Mouse (Mus musculus) heart, postnatal 0 days (tissue): Measurements from ENCODE around the gene Shbg. TPM values are rescaled to one million over a fixed set of nuclear protein-coding genes. Genes with fewer than 3 reads are reported as not detected.

ENCODE experiments used
- ATAC-seq: fragments of 200-750 bp; cut with Nextera tagmentation; 2 replicates; pipeline ENCODE4 v1.8.0; 2017; ENCODE audit warnings: low read depth, moderate number of reproducible peaks, moderate library complexity; ENCODE audit not compliant: insufficient read depth
- DNase-seq: peaks from one replicate; pipeline ENCODE4 v3.0.0-alpha.2; 2016; ENCODE audit warnings: low spot score
- H3K27ac ChIP-seq: fragments of 300-500 bp; sonication (generic); 2 replicates; pipeline ENCODE4 v1.5.1; 2014; ENCODE audit warnings: low read depth, mild to moderate bottlenecking
- H3K27me3 ChIP-seq: fragments of 300-500 bp; sonication (generic); 2 replicates; pipeline ENCODE4 v1.6.1; 2014; ENCODE audit warnings: low read length, mixed read lengths; ENCODE audit not compliant: control insufficient read depth, insufficient read depth
- H3K36me3 ChIP-seq: fragments of 300-500 bp; sonication (generic); replicated peaks from 2 replicates; pipeline ENCODE4 v1.6.1; 2014; ENCODE audit warnings: low read length, mixed read lengths; ENCODE audit not compliant: control insufficient read depth, insufficient read depth
- H3K4me1 ChIP-seq: fragments of 300-500 bp; sonication (generic); 2 replicates; pipeline ENCODE4 v1.6.1; 2014; ENCODE audit warnings: antibody characterized with exemption; ENCODE audit not compliant: control insufficient read depth, insufficient read depth
- H3K4me2 ChIP-seq: fragments of 300-500 bp; sonication (generic); 2 replicates; pipeline ENCODE4 v1.6.1; 2014; ENCODE audit warnings: low read depth, mild to moderate bottlenecking, low read length, moderate library complexity
- H3K4me3 ChIP-seq: fragments of 300-500 bp; sonication (generic); 2 replicates; pipeline ENCODE4 v1.5.1; 2014; ENCODE audit warnings: low read depth, low read length
- H3K9ac ChIP-seq: fragments of 300-500 bp; sonication (generic); replicated peaks from 2 replicates; pipeline ENCODE4 v1.6.1; 2014; ENCODE audit warnings: low read depth, low read length, mixed read lengths
- H3K9me3 ChIP-seq: fragments of 300-500 bp; sonication (generic); replicated peaks from 2 replicates; pipeline ENCODE4 v1.6.1; 2016; ENCODE audit warnings: low read length; ENCODE audit not compliant: control insufficient read depth
- CTCF ChIP-seq: IDR thresholded peaks from 2 replicates; pipeline ENCODE4 v1.5.1; 2016; ENCODE audit warnings: antibody characterized with exemption, control low read depth, low read depth
- EP300 ChIP-seq: IDR thresholded peaks from 2 replicates; pipeline ENCODE4 v1.6.1; 2016; ENCODE audit warnings: antibody characterized with exemption, low read depth
- WGBS: fragments of 180-500 bp; shearing (Covaris S2); extraction: QIAGEN DNeasy Blood & Tissue Kit; methylation state at CpG from one replicate; pipeline ENCODE4 v1.1.7; 2014; 5-methylcytosine and 5-hydroxymethylcytosine counted together
- polyA plus RNA-seq: library from polyadenylated mRNA; unstranded; fragments of >200 nt; fragmentation: Nextera tagmentation; extraction: Ambion mirVana; gene quantifications from 2 replicates; pipeline ENCODE4 v1.2.1, GENCODE M21; 2015
- total RNA-seq: library from RNA; depleted of rRNA; stranded (reverse); fragments of >200 nt; gene quantifications from 2 replicates; pipeline ENCODE4 v1.2.3, GENCODE M21; 2014; ENCODE audit warnings: low replicate concordance

Gene Shbg
- total and polyA plus RNA-seq, 2 experiments from 2014 or later: not detected

GRCm38 (mm10) chr11:69645860-69646259 lies 28.2 kb upstream of the Shbg start:
- DNase-seq: no peak

GRCm38 (mm10) chr11:69635471-69635870 lies 17.8 kb upstream of the Shbg start:
- no peaks in the 10 kb centered on the region for H3K27me3 ChIP-seq
- WGBS: 84% methylated on average over 3 of the region's 3 CpGs
- H3K4me3 ChIP-seq: no peak overlapping the region
- H3K4me2 ChIP-seq: no peak overlapping the region
- no peaks in the 10 kb centered on the region for H3K9me3 ChIP-seq
- H3K36me3 ChIP-seq: peaks cover 15% of the 10 kb centered on the region
- ATAC-seq (no peak), DNase-seq (no peak)
- TF ChIP-seq EP300 (no peak), CTCF (no peak)
- H3K9ac ChIP-seq: no peak overlapping the region
- no peak overlapping the region for H3K27ac ChIP-seq
- H3K4me1 ChIP-seq: peaks cover 19% of the 10 kb centered on the region

More at GRCm38 (mm10) chr11:69645860-69646259, 28.2 kb upstream of the Shbg start:
- no peak for ATAC-seq
- Histone ChIP-seq H3K36me3 (peaks cover 88% of the 10 kb centered on the region), H3K4me1 (no peaks in the 10 kb centered on the region), H3K4me2 (no peak overlapping the region), H3K4me3 (no peak overlapping the region), H3K9me3 (no peaks in the 10 kb centered on the region), H3K9ac (no peak overlapping the region), H3K27me3 (no peaks in the 10 kb centered on the region), H3K27ac (no peak overlapping the region)
- no peak for TF ChIP-seq CTCF
- TF ChIP-seq EP300: no peak
- WGBS: 71% methylated on average over 5 of the region's 5 CpGs

GRCm38 (mm10) chr11:69633128-69633866 lies 15.6 kb upstream of the Shbg start:
- peak overlapping the region; percentile 85 for H3K4me2 ChIP-seq
- WGBS: 0% methylated on average over 34 of the region's 50 CpGs
- H3K4me1 ChIP-seq: peaks cover 19% of the 10 kb centered on the region
- peak overlapping the region; percentile 97 for H3K27ac ChIP-seq
- TF ChIP-seq EP300 (no peak), CTCF (no peak)
- ATAC-seq: peak; percentile 50
- peak overlapping the region; percentile 97 for H3K9ac ChIP-seq
- peak; percentile 39 for DNase-seq
- no peaks in the 10 kb centered on the region; the same call in 1 of the 2 replicates for H3K36me3 ChIP-seq
- no peaks in the 10 kb centered on the region for H3K27me3 ChIP-seq
- H3K4me3 ChIP-seq: peak overlapping the region; percentile 98
- H3K9me3 ChIP-seq: no peaks in the 10 kb centered on the region

- DNase-seq: peak; percentile 100
- H3K27ac ChIP-seq: peak within 1 kb of the TSS; percentile 97
- peaks cover 19% of the 10 kb centered on the region for H3K4me1 ChIP-seq
- H3K9ac ChIP-seq: peak within 1 kb of the TSS; percentile 97
- H3K9me3 ChIP-seq: no peaks in the 10 kb centered on the region
- under 1% methylated on average over 35 of the region's 56 CpGs for WGBS
- H3K4me2 ChIP-seq: peak within 1 kb of the TSS; percentile 85
- peak; percentile 97 for ATAC-seq
- H3K36me3 ChIP-seq: no peaks in the 10 kb centered on the region; the same call in 1 of the 2 replicates
- TF ChIP-seq EP300 (no peak), CTCF (peak; percentile 84)
- no peaks in the 10 kb centered on the region for H3K27me3 ChIP-seq
- H3K4me3 ChIP-seq: peak within 1 kb of the TSS; percentile 98
Measured at GRCm38 (mm10) chr11:69632284-69633089, 14.8 kb upstream of the Shbg start, which contains the start of gene Fxr2. Gene Fxr2, plus strand, starts transcription at chr11:69632990.

GRCm38 (mm10) chr11:69629802-69630201 lies 12.1 kb upstream of the Shbg start:
- TF ChIP-seq EP300: no peak
- peak; percentile 47 for TF ChIP-seq CTCF
- ATAC-seq: no peak
- Histone ChIP-seq H3K4me3 (no peak overlapping the region), H3K9ac (no peak overlapping the region), H3K36me3 (no peaks in the 10 kb centered on the region), H3K9me3 (no peaks in the 10 kb centered on the region), H3K4me1 (peaks cover 10% of the 10 kb centered on the region), H3K27me3 (no peaks in the 10 kb centered on the region), H3K27ac (no peak overlapping the region), H3K4me2 (no peak overlapping the region)
- WGBS: 60% methylated on average over 1 of the region's 1 CpGs
- DNase-seq: no peak
